Mouse (Mus musculus): Measurements from ENCODE around the gene Entpd2. TPM values are rescaled to one million over a fixed set of nuclear protein-coding genes. Genes with fewer than 3 reads are reported as not detected.

The Entpd2 gene
- 0.23 TPM in 1 of 2 replicates, not detected in the other for polyA plus RNA-seq (2014; fragmentation: Nextera tagmentation; extraction: Ambion mirVana)

- peak within 1 kb of the TSS; percentile 61 for H3K4me2 ChIP-seq (ENCODE audit: low read depth, low read length, severe bottlenecking)
- H3K27ac ChIP-seq (ENCODE audit: low read depth, low read length), result no peak within 1 kb of the TSS
- DNase-seq (ENCODE audit: low spot score) (no peak), ATAC-seq (replicated peaks; ENCODE audit: low FRiP score) (no peak)
- H3K4me3 ChIP-seq (ENCODE audit: low read depth, low read length), result peak within 1 kb of the TSS; percentile 27
- 2% methylated on average over 57 of the region's 57 CpGs for WGBS
- peaks cover 41% of the 10 kb centered on the region for H3K27me3 ChIP-seq (ENCODE audit: control insufficient read depth, insufficient read depth, low read length)
- peaks cover 6% of the 10 kb centered on the region for H3K4me1 ChIP-seq (replicated peaks; ENCODE audit: control insufficient read depth, insufficient read depth, low read length)
- no peaks in the 10 kb centered on the region for H3K36me3 ChIP-seq (ENCODE audit: control insufficient read depth, insufficient read depth, low read length)
- no peaks in the 10 kb centered on the region for H3K9me3 ChIP-seq (ENCODE audit: control insufficient read depth, low read length)
- peak within 1 kb of the TSS; percentile 41; the same call in 1 of the 2 replicates for H3K9ac ChIP-seq (ENCODE audit: low read length)
These were observed at the start of gene Entpd2 for GRCm38 (mm10) chr2:25395721-25396596. Entpd2 (plus strand) TSS chr2:25395874.

GRCm38 (mm10) chr2:25348162-25348561 lies 47.5 kb upstream of the Entpd2 start:
- Histone ChIP-seq H3K4me2 (ENCODE audit: low read depth, low read length, severe bottlenecking) (no peak overlapping the region), H3K9me3 (ENCODE audit: control insufficient read depth, low read length) (no peaks in the 10 kb centered on the region), H3K27me3 (ENCODE audit: control insufficient read depth, insufficient read depth, low read length) (no peaks in the 10 kb centered on the region), H3K4me3 (ENCODE audit: low read depth, low read length) (no peak overlapping the region), H3K9ac (ENCODE audit: low read length) (no peak overlapping the region), H3K36me3 (ENCODE audit: control insufficient read depth, insufficient read depth, low read length) (peaks cover 26% of the 10 kb centered on the region), H3K27ac (ENCODE audit: low read depth, low read length) (no peak overlapping the region), H3K4me1 (replicated peaks; ENCODE audit: control insufficient read depth, insufficient read depth, low read length) (no peaks in the 10 kb centered on the region)
- 93% methylated on average over 7 of the region's 7 CpGs for WGBS
- ATAC-seq (replicated peaks; ENCODE audit: low FRiP score), result no peak
- DNase-seq (ENCODE audit: low spot score), result no peak

GRCm38 (mm10) chr2:25349499-25349898 lies 46.2 kb upstream of the Entpd2 start:
- H3K27me3 ChIP-seq (ENCODE audit: control insufficient read depth, insufficient read depth, low read length), result no peaks in the 10 kb centered on the region
- H3K4me2 ChIP-seq (ENCODE audit: low read depth, low read length, severe bottlenecking), result no peak overlapping the region
- no peaks in the 10 kb centered on the region for H3K4me1 ChIP-seq (replicated peaks; ENCODE audit: control insufficient read depth, insufficient read depth, low read length)
- H3K9me3 ChIP-seq (ENCODE audit: control insufficient read depth, low read length), result no peaks in the 10 kb centered on the region
- 88% methylated on average over 4 of the region's 4 CpGs for WGBS
- no peak overlapping the region for H3K9ac ChIP-seq (ENCODE audit: low read length)
- H3K4me3 ChIP-seq (ENCODE audit: low read depth, low read length), result no peak overlapping the region
- DNase-seq (ENCODE audit: low spot score) (no peak), ATAC-seq (replicated peaks; ENCODE audit: low FRiP score) (no peak)
- H3K36me3 ChIP-seq (ENCODE audit: control insufficient read depth, insufficient read depth, low read length), result peaks cover 19% of the 10 kb centered on the region
- no peak overlapping the region for H3K27ac ChIP-seq (ENCODE audit: low read depth, low read length)

GRCm38 (mm10) chr2:25350701-25351100 lies 45.0 kb upstream of the Entpd2 start:
- Histone ChIP-seq H3K4me1 (replicated peaks; ENCODE audit: control insufficient read depth, insufficient read depth, low read length) (peaks cover 4% of the 10 kb centered on the region; the same call in 1 of the 2 replicates), H3K36me3 (ENCODE audit: control insufficient read depth, insufficient read depth, low read length) (peaks cover 14% of the 10 kb centered on the region), H3K4me3 (ENCODE audit: low read depth, low read length) (no peak overlapping the region), H3K27me3 (ENCODE audit: control insufficient read depth, insufficient read depth, low read length) (no peaks in the 10 kb centered on the region), H3K9me3 (ENCODE audit: control insufficient read depth, low read length) (no peaks in the 10 kb centered on the region), H3K4me2 (ENCODE audit: low read depth, low read length, severe bottlenecking) (no peak overlapping the region), H3K27ac (ENCODE audit: low read depth, low read length) (no peak overlapping the region), H3K9ac (ENCODE audit: low read length) (no peak overlapping the region)
- DNase-seq (ENCODE audit: low spot score) (no peak), ATAC-seq (replicated peaks; ENCODE audit: low FRiP score) (no peak)
- WGBS, result 97% methylated on average over 3 of the region's 3 CpGs

DNA sequence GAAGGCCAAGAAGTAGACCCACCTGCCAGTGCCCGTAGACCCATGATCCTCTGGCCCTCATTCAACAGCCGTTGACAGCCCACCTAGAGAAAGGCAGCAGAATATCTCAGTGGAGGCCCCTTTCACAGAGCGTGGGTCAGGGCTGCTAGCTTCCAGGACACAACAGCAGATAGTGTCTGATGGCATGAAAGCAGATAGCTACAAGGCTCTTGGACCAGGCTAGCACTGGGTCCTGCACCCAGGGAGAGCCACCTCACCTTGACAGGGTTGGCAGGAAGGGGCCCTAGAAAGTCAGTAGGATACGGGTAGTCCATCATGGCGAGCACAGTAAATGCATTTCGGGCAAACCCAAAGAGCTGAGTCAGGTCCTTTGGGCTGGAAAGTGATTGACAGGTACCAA lies 41.5 kb upstream of the Entpd2 start:
- 91% methylated on average over 6 of the region's 6 CpGs for WGBS
- H3K36me3 ChIP-seq (ENCODE audit: control insufficient read depth, insufficient read depth, low read length), result peaks cover 4% of the 10 kb centered on the region

GRCm38 (mm10) chr2:25355419-25356066 lies 40.1 kb upstream of the Entpd2 start:
- H3K4me1 ChIP-seq (replicated peaks; ENCODE audit: control insufficient read depth, insufficient read depth, low read length), result peaks cover 10% of the 10 kb centered on the region
- H3K27me3 ChIP-seq (ENCODE audit: control insufficient read depth, insufficient read depth, low read length), result no peaks in the 10 kb centered on the region
- peak overlapping the region; percentile 73 for H3K4me2 ChIP-seq (ENCODE audit: low read depth, low read length, severe bottlenecking)
- no peaks in the 10 kb centered on the region for H3K9me3 ChIP-seq (ENCODE audit: control insufficient read depth, low read length)
- ATAC-seq (replicated peaks; ENCODE audit: low FRiP score) (no peak; the same call in 1 of the 2 replicates), DNase-seq (ENCODE audit: low spot score) (no peak)
- no peaks in the 10 kb centered on the region; the same call in none of the 2 replicates for H3K36me3 ChIP-seq (ENCODE audit: control insufficient read depth, insufficient read depth, low read length)
- peak overlapping the region; percentile 74 for H3K9ac ChIP-seq (ENCODE audit: low read length)
- 41% methylated on average over 18 of the region's 18 CpGs for WGBS
- H3K27ac ChIP-seq (ENCODE audit: low read depth, low read length), result no peak overlapping the region
- peak overlapping the region; percentile 48 for H3K4me3 ChIP-seq (ENCODE audit: low read depth, low read length)

More for the DNA sequence above, 41.5 kb upstream of the Entpd2 start:
- H3K4me1 ChIP-seq (replicated peaks; ENCODE audit: control insufficient read depth, insufficient read depth, low read length), result peaks cover 10% of the 10 kb centered on the region
- no peak overlapping the region for H3K4me2 ChIP-seq (ENCODE audit: low read depth, low read length, severe bottlenecking)
- H3K9ac ChIP-seq (ENCODE audit: low read length), result no peak overlapping the region
- H3K9me3 ChIP-seq (ENCODE audit: control insufficient read depth, low read length), result no peaks in the 10 kb centered on the region
- ATAC-seq (replicated peaks; ENCODE audit: low FRiP score) (no peak), DNase-seq (ENCODE audit: low spot score) (no peak)
- no peak overlapping the region for H3K4me3 ChIP-seq (ENCODE audit: low read depth, low read length)
- H3K27ac ChIP-seq (ENCODE audit: low read depth, low read length), result no peak overlapping the region
- H3K27me3 ChIP-seq (ENCODE audit: control insufficient read depth, insufficient read depth, low read length), result no peaks in the 10 kb centered on the region

GRCm38 (mm10) chr2:25356208-25357079 lies 39.2 kb upstream of the Entpd2 start, which contains the start of gene Dpp7:
Dpp7 (minus strand) TSS chr2:25356359.
- H3K4me1 ChIP-seq (replicated peaks; ENCODE audit: control insufficient read depth, insufficient read depth, low read length), result peaks cover 10% of the 10 kb centered on the region
- no peaks in the 10 kb centered on the region for H3K9me3 ChIP-seq (ENCODE audit: control insufficient read depth, low read length)
- no peaks in the 10 kb centered on the region; the same call in none of the 2 replicates for H3K36me3 ChIP-seq (ENCODE audit: control insufficient read depth, insufficient read depth, low read length)
- H3K4me2 ChIP-seq (ENCODE audit: low read depth, low read length, severe bottlenecking), result peak within 1 kb of the TSS; percentile 73
- DNase-seq (ENCODE audit: low spot score), result peak; percentile 91
- 8% methylated on average over 13 of the region's 13 CpGs for WGBS
- ATAC-seq (replicated peaks; ENCODE audit: low FRiP score), result peak; percentile 78
- peak within 1 kb of the TSS; percentile 74 for H3K9ac ChIP-seq (ENCODE audit: low read length)
- no peaks in the 10 kb centered on the region for H3K27me3 ChIP-seq (ENCODE audit: control insufficient read depth, insufficient read depth, low read length)
- peak within 1 kb of the TSS; percentile 48 for H3K4me3 ChIP-seq (ENCODE audit: low read depth, low read length)
- H3K27ac ChIP-seq (ENCODE audit: low read depth, low read length), result no peak within 1 kb of the TSS

DNA sequence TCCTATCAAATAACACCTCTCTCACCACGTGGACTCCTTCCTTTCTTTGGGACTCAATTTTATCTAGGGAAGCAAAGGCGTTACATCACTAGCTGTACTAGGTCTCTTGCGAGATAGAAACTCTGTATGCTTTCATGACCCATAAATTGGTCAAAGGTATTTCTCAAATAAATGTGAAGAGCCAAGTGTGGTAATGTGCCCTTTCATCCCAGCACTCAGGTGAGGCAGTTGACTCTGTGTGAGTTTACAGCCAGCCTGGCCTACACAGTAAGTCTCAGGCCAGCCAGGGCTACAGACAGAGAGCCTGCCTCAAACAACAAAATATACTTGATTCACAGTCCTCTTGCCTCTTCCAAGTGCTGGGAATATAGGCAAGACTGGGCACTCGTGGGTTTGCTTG lies 35.8 kb upstream of the Entpd2 start:
- no peak overlapping the region for H3K4me3 ChIP-seq (ENCODE audit: low read depth, low read length)
- H3K4me2 ChIP-seq (ENCODE audit: low read depth, low read length, severe bottlenecking), result no peak overlapping the region
- no peaks in the 10 kb centered on the region for H3K36me3 ChIP-seq (ENCODE audit: control insufficient read depth, insufficient read depth, low read length)
- H3K4me1 ChIP-seq (replicated peaks; ENCODE audit: control insufficient read depth, insufficient read depth, low read length), result peaks cover 11% of the 10 kb centered on the region
- DNase-seq (ENCODE audit: low spot score) (no peak), ATAC-seq (replicated peaks; ENCODE audit: low FRiP score) (no peak)
- no peaks in the 10 kb centered on the region for H3K9me3 ChIP-seq (ENCODE audit: control insufficient read depth, low read length)
- no peak overlapping the region for H3K27ac ChIP-seq (ENCODE audit: low read depth, low read length)
- H3K27me3 ChIP-seq (ENCODE audit: control insufficient read depth, insufficient read depth, low read length), result peaks cover 10% of the 10 kb centered on the region
- WGBS, result 85% methylated on average over 4 of the region's 4 CpGs
- no peak overlapping the region for H3K9ac ChIP-seq (ENCODE audit: low read length)
